Mouse (Mus musculus): ENCODE measurements around the gene Prkag1.

DNA sequence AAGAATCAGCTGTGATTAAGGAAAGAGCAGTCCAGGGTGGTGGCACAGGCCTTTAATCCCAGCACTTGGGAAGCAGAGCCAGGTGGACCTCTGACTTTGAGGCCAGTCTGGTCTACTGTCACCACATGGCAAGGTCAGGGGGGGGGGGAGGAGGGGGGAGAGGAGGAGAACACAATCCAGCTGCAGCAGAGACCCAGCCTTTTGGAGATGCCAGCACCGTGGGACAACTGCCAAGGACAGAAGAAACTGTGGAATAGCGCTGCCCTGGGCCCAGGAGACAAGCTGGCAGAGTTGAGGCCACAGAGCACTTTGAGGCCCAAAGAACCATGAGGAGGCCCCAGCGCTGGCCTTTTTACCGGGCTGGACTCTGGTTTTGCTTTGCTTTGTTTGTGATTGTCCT, 65.4 kb downstream of the Prkag1 start:
- TF ChIP-seq CTCF (conservative IDR thresholded peaks at IDR 0.05; ENCODE audit: low read length) = no peak
- no peak for TF ChIP-seq POU5F1 (IDR thresholded peaks at IDR 0.05; ENCODE audit: borderline replicate concordance, low read length)

Data from E14TG2a.4 (cell line).